Mouse (Mus musculus): Measurements from ENCODE around the gene Tmem87a. TPM values are rescaled to one million over a fixed set of nuclear protein-coding genes. Genes with fewer than 3 reads are reported as not detected.

Tmem87a gene
- total RNA-seq, 1 experiment = 71.7 TPM

DNA sequence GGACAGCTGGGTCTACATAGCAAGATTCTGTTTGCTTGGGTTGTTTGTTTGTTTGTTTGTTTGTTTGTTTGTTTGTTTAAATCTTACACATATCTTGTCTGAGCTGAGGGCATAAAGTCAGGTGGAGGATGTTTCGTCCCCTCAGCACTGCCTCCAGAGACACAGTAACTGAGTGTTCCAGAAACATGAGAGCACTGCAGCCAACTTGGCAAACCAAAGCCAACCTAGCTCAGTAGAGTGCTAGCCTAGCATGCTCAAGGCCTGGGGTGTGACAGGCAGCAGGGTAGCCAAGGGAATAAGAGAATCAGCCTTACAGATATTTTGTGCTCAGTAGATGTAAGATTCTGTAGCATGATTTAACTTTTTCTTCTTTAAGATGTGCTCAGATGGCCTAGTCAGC lies 40.6 kb upstream of the Tmem87a start:
- no peak for DNase-seq (ENCODE audit: low read depth, low spot score)
- Histone ChIP-seq H3K27ac (ENCODE audit: insufficient read depth, low read depth, low read length, poor library complexity, severe bottlenecking) (no peak overlapping the region), H3K9ac (ENCODE audit: insufficient read depth, low read depth, low read length, poor library complexity, severe bottlenecking) (no peak overlapping the region), H3K4me1 (ENCODE audit: control insufficient read depth in 2 of 2, insufficient read depth in 2 of 2, low read length in 2 of 2, poor library complexity in 1 of 2) (no peaks in the 10 kb centered on the region), H3K9me3 (ENCODE audit: control insufficient read depth, insufficient read depth, low read depth, low read length) (no peaks in the 10 kb centered on the region), H3K36me3 (ENCODE audit: control insufficient read depth, insufficient read depth, low read length, poor library complexity, severe bottlenecking) (no peaks in the 10 kb centered on the region), H3K4me3 (ENCODE audit: insufficient read depth in 1 of 2, low read depth in 1 of 2, low read length in 2 of 2, poor library complexity in 1 of 2, severe bottlenecking in 1 of 2) (no peak overlapping the region)
- TF ChIP-seq HCFC1 (IDR thresholded peaks at IDR 0.05; ENCODE audit: borderline replicate concordance, insufficient read depth, low read length) (no peak), ZC3H11A (IDR thresholded peaks at IDR 0.05; ENCODE audit: borderline replicate concordance, low read depth, low read length) (no peak), ZNF384 (IDR thresholded peaks at IDR 0.05; ENCODE audit: low read depth, low read length) (no peak), CHD2 (IDR thresholded peaks at IDR 0.05; ENCODE audit: low read depth, low read length) (no peak), MAFK (IDR thresholded peaks at IDR 0.05; ENCODE audit: insufficient read depth, low read depth, low read length) (no peak)
- in situ Hi-C loops (cut with MboI; ENCODE audit: low sequenced_read_pairs in 2 of 2, unreplicated experiment in 2 of 2) = no loop called here

DNA sequence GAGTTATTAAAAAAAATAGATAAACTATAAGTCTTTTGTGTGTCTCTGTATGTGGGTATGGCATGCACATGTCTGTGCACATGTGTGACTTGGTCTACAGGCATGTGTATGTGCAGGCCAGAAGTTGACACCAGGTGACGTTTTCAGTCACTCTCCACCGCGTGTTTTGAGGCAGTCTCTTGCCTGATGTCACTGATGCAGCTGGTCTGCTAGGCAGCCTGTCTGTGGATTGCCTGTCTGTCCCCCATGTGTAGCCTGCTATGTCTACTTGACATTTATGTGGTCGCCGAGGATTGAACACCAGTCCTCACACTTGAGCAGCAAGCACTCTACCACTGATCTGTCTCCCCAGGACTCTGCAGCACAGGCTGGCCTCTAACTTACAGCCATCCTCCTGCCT lies 20.5 kb upstream of the Tmem87a start:
- no peaks in the 10 kb centered on the region for H3K36me3 ChIP-seq (ENCODE audit: control insufficient read depth, insufficient read depth, low read length, poor library complexity, severe bottlenecking)
- no peaks in the 10 kb centered on the region for H3K9me3 ChIP-seq (ENCODE audit: control insufficient read depth, insufficient read depth, low read depth, low read length)
- DNase-seq (ENCODE audit: low read depth, low spot score) = no peak
- in situ Hi-C loops (cut with MboI; ENCODE audit: low sequenced_read_pairs in 2 of 2, unreplicated experiment in 2 of 2) = no loop called here
- H3K4me3 ChIP-seq (ENCODE audit: insufficient read depth in 1 of 2, low read depth in 1 of 2, low read length in 2 of 2, poor library complexity in 1 of 2, severe bottlenecking in 1 of 2) = no peak overlapping the region
- no peak overlapping the region for H3K27ac ChIP-seq (ENCODE audit: insufficient read depth, low read depth, low read length, poor library complexity, severe bottlenecking)
- no peak overlapping the region for H3K9ac ChIP-seq (ENCODE audit: insufficient read depth, low read depth, low read length, poor library complexity, severe bottlenecking)
- H3K4me1 ChIP-seq (ENCODE audit: control insufficient read depth in 2 of 2, insufficient read depth in 2 of 2, low read length in 2 of 2, poor library complexity in 1 of 2) = no peaks in the 10 kb centered on the region
- no peak for TF ChIP-seq ZC3H11A (IDR thresholded peaks at IDR 0.05; ENCODE audit: borderline replicate concordance, low read depth, low read length)
- TF ChIP-seq CHD2 (IDR thresholded peaks at IDR 0.05; ENCODE audit: low read depth, low read length) = no peak
- no peak for TF ChIP-seq HCFC1 (IDR thresholded peaks at IDR 0.05; ENCODE audit: borderline replicate concordance, insufficient read depth, low read length)
- no peak for TF ChIP-seq MAFK (IDR thresholded peaks at IDR 0.05; ENCODE audit: insufficient read depth, low read depth, low read length)
- no peak for TF ChIP-seq ZNF384 (IDR thresholded peaks at IDR 0.05; ENCODE audit: low read depth, low read length)

DNA sequence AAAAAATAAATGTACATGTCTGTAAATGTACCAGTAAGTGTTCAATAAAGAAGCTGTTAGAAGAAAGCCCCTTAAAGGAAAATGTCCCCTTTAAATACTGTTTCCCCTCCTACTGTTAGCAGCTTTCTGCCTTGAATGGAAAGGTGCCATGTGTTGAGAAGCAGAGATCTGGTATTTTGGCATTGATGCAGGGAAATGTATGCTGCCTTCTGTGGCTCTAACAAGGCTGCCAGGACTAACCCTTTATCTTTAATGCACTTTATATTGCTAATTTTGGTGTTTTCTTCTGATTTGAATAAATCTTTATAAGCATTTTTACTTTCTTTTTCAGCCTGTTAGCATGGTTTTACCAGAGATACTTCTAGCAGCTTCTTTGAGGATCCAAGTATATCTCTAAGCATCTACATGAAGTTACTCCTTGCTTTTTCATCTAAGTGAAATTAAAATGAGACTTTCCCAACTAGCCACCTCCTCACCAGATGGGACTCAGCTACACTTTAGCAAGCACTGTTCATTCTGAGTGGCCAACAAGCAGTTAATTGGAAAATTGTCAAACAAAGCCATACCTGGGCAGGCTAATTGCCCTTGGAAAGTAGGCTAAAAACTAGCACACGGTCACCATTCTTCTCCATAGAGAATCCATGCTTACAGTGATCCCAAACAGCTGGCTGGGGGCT lies 11.0 kb upstream of the Tmem87a start:
- in situ Hi-C loops (cut with MboI; ENCODE audit: low sequenced_read_pairs in 2 of 2, unreplicated experiment in 2 of 2) = no loop called here
- TF ChIP-seq ZNF384 (IDR thresholded peaks at IDR 0.05; ENCODE audit: low read depth, low read length) (no peak), HCFC1 (IDR thresholded peaks at IDR 0.05; ENCODE audit: borderline replicate concordance, insufficient read depth, low read length) (no peak), MAFK (IDR thresholded peaks at IDR 0.05; ENCODE audit: insufficient read depth, low read depth, low read length) (no peak)
- Histone ChIP-seq H3K9me3 (ENCODE audit: control insufficient read depth, insufficient read depth, low read depth, low read length) (no peaks in the 10 kb centered on the region), H3K27ac (ENCODE audit: insufficient read depth, low read depth, low read length, poor library complexity, severe bottlenecking) (no peak overlapping the region), H3K4me1 (ENCODE audit: control insufficient read depth in 2 of 2, insufficient read depth in 2 of 2, low read length in 2 of 2, poor library complexity in 1 of 2) (no peaks in the 10 kb centered on the region), H3K4me3 (ENCODE audit: insufficient read depth in 1 of 2, low read depth in 1 of 2, low read length in 2 of 2, poor library complexity in 1 of 2, severe bottlenecking in 1 of 2) (no peak overlapping the region), H3K9ac (ENCODE audit: insufficient read depth, low read depth, low read length, poor library complexity, severe bottlenecking) (no peak overlapping the region), H3K36me3 (ENCODE audit: control insufficient read depth, insufficient read depth, low read length, poor library complexity, severe bottlenecking) (no peaks in the 10 kb centered on the region)
- DNase-seq (ENCODE audit: low read depth, low spot score) = no peak

DNA sequence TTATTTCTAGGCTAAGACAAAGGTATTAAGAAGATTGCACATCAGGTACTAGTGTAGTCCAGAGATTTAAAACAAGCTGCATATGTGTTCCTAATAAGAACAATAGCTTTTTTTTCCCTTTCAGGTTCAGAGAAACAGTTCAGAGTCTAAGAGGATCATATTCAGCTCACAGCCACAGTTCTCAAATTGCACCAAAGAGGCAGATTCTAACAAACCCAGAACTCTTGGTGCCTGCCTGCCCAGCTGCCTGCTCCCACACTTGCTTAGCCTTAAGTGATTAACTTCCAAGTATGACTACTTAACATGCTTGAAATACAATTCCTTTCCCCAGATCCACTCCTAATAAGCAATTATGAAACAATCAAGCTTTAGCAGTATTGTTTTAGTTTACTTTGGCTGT lies 10.2 kb upstream of the Tmem87a start:
- Histone ChIP-seq H3K9ac (ENCODE audit: insufficient read depth, low read depth, low read length, poor library complexity, severe bottlenecking) (no peak overlapping the region), H3K27ac (ENCODE audit: insufficient read depth, low read depth, low read length, poor library complexity, severe bottlenecking) (no peak overlapping the region), H3K9me3 (ENCODE audit: control insufficient read depth, insufficient read depth, low read depth, low read length) (no peaks in the 10 kb centered on the region), H3K36me3 (ENCODE audit: control insufficient read depth, insufficient read depth, low read length, poor library complexity, severe bottlenecking) (no peaks in the 10 kb centered on the region), H3K4me3 (ENCODE audit: insufficient read depth in 1 of 2, low read depth in 1 of 2, low read length in 2 of 2, poor library complexity in 1 of 2, severe bottlenecking in 1 of 2) (no peak overlapping the region), H3K4me1 (ENCODE audit: control insufficient read depth in 2 of 2, insufficient read depth in 2 of 2, low read length in 2 of 2, poor library complexity in 1 of 2) (no peaks in the 10 kb centered on the region)
- DNase-seq (ENCODE audit: low read depth, low spot score) = no peak
- in situ Hi-C loops (cut with MboI; ENCODE audit: low sequenced_read_pairs in 2 of 2, unreplicated experiment in 2 of 2) = no loop called here
- no peak for TF ChIP-seq ZNF384 (IDR thresholded peaks at IDR 0.05; ENCODE audit: low read depth, low read length)
- TF ChIP-seq HCFC1 (IDR thresholded peaks at IDR 0.05; ENCODE audit: borderline replicate concordance, insufficient read depth, low read length) = no peak
- TF ChIP-seq CHD2 (IDR thresholded peaks at IDR 0.05; ENCODE audit: low read depth, low read length) = no peak
- no peak for TF ChIP-seq ZC3H11A (IDR thresholded peaks at IDR 0.05; ENCODE audit: borderline replicate concordance, low read depth, low read length)
- no peak for TF ChIP-seq MAFK (IDR thresholded peaks at IDR 0.05; ENCODE audit: insufficient read depth, low read depth, low read length)
